Mouse (Mus musculus) MEL (cell line): ENCODE measurements around the gene Naa60.

Experiments used
- CHD2 ChIP-seq: IDR thresholded peaks from 2 replicates; pipeline ENCODE4 v1.6.1; 2011; ENCODE audit warnings: low read length, improper control_type of control experiment
- CTCF ChIP-seq, 3 experiments: IDR thresholded peaks in 2 of 3; conservative IDR thresholded peaks in 1 of 3; 2 replicates each; pipeline ENCODE4 v1.5.1; 2011 to 2012; ENCODE audit warnings: low read length in 3 of 3, low read depth in 2 of 3, mild to moderate bottlenecking in 2 of 3, improper control_type of control experiment in 1 of 3, inconsistent platforms in 1 of 3, mixed read lengths in 1 of 3, moderate library complexity in 1 of 3; ENCODE audit not compliant: control insufficient read depth in 1 of 3, insufficient read depth in 1 of 3, poor library complexity in 1 of 3, severe bottlenecking in 1 of 3
- ELF1 ChIP-seq: IDR thresholded peaks from 2 replicates; pipeline ENCODE4 v1.6.1; 2014; ENCODE audit warnings: low read depth, mild to moderate bottlenecking, inconsistent platforms, low read length, improper control_type of control experiment, moderate library complexity
- EP300 ChIP-seq, 2 experiments: IDR thresholded peaks; 2 replicates each; pipeline ENCODE4 v1.6.1; 2011; ENCODE audit warnings: improper control_type of control experiment in 2 of 2, low read length in 2 of 2, low read depth in 1 of 2, mild to moderate bottlenecking in 1 of 2
- ETS1 ChIP-seq: IDR thresholded peaks from 2 replicates; pipeline ENCODE4 v1.6.1; 2012; ENCODE audit warnings: low read depth, mild to moderate bottlenecking, inconsistent platforms, low read length, improper control_type of control experiment, moderate library complexity
- MAX ChIP-seq: IDR thresholded peaks from 2 replicates; pipeline ENCODE4 v1.6.1; 2011; ENCODE audit warnings: low read length, improper control_type of control experiment
- MAZ ChIP-seq: IDR thresholded peaks from 2 replicates; pipeline ENCODE4 v1.6.1; 2012; ENCODE audit warnings: low read depth, mild to moderate bottlenecking, inconsistent platforms, low read length, improper control_type of control experiment
- MXI1 ChIP-seq: IDR thresholded peaks from 2 replicates; pipeline ENCODE4 v1.6.1; 2011; ENCODE audit warnings: mild to moderate bottlenecking, low read depth, low read length, improper control_type of control experiment
- MYC ChIP-seq: IDR thresholded peaks from 2 replicates; pipeline ENCODE4 v1.6.1; 2011; ENCODE audit warnings: low read depth, mild to moderate bottlenecking, low read length, improper control_type of control experiment, moderate library complexity
- POLR2A ChIP-seq, 2 experiments: IDR thresholded peaks; 2 replicates each; pipeline ENCODE4 v1.6.1; 2011 to 2012; ENCODE audit warnings: low read length in 2 of 2, mild to moderate bottlenecking in 2 of 2, control low read depth in 1 of 2, improper control_type of control experiment in 1 of 2, low read depth in 1 of 2, moderate library complexity in 1 of 2; ENCODE audit not compliant: control insufficient read depth in 1 of 2, insufficient read depth in 1 of 2, poor library complexity in 1 of 2
- RAD21 ChIP-seq: IDR thresholded peaks from 2 replicates; pipeline ENCODE4 v1.6.1; 2011; ENCODE audit warnings: mild to moderate bottlenecking, low read depth, low read length, improper control_type of control experiment
- RCOR1 ChIP-seq: IDR thresholded peaks from 2 replicates; pipeline ENCODE4 v1.6.1; 2012; ENCODE audit warnings: low read depth, mild to moderate bottlenecking, inconsistent platforms, low read length, improper control_type of control experiment
- TAL1 ChIP-seq: IDR thresholded peaks from 2 replicates; pipeline ENCODE4 v1.6.1; 2012; ENCODE audit warnings: mild to moderate bottlenecking, inconsistent platforms, low read length, moderate library complexity, mixed read lengths
- ZC3H11A ChIP-seq: IDR thresholded peaks from 2 replicates; pipeline ENCODE4 v1.6.1; 2012; ENCODE audit warnings: low read depth, mild to moderate bottlenecking, inconsistent platforms, low read length, improper control_type of control experiment

DNA sequence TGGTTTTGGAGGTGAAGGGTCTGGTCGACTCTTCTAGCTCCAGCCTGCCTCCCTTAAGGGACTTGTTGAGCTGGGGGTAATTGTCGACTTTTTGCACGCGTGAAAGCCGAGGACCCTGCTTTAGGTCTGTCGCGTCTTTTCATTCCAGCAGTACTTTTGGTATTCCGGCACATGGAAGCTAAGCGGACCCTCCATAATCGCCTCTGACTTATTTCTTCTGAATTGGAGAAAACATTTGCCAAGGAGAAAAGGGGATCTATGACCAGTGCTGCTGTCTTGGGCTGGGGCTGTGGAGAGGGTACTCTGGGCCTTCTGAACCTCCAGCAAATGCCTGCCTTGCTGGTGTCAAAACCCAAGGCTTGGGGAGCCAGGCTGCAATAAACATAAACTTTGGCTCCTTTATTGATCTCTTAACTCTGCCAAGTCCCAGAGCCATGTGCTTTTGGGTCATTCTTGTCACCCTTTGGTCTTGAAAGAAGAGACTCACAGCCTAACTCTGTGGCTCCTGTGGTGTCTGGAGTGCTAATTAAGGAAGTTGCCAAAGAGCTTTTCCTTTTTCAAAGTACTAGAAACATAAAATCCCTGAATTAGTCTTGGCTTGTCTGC is 13.0 kb downstream of the Naa60 start:
- no peak for TF ChIP-seq CHD2
- no peak for TF ChIP-seq RCOR1
- TF ChIP-seq CTCF (IDR thresholded peaks at IDR 0.05 in 2 of 3, conservative IDR thresholded peaks at IDR 0.05 in 1 of 3; ENCODE audit: control insufficient read depth in 1 of 3, insufficient read depth in 1 of 3, low read depth in 2 of 3, low read length in 3 of 3, poor library complexity in 1 of 3, severe bottlenecking in 1 of 3) = no peak
- no peak for TF ChIP-seq POLR2A (IDR thresholded peaks at IDR 0.05; ENCODE audit: control insufficient read depth in 1 of 2, insufficient read depth in 1 of 2, low read depth in 1 of 2, low read length in 2 of 2, poor library complexity in 1 of 2)
- no peak for TF ChIP-seq ETS1
- peak; percentile 53; the same call in 1 of the 2 replicates for TF ChIP-seq MYC
- no peak for TF ChIP-seq ELF1
- no peak for TF ChIP-seq EP300 (IDR thresholded peaks at IDR 0.05; ENCODE audit: low read depth in 1 of 2, low read length in 2 of 2)
- TF ChIP-seq MAZ = no peak
- TF ChIP-seq TAL1 = no peak
- peak; percentile 69 for TF ChIP-seq MAX
- no peak for TF ChIP-seq ZC3H11A
- TF ChIP-seq MXI1 = peak; percentile 40; the same call in 1 of the 2 replicates
- no peak for TF ChIP-seq RAD21
